ENCODE assay signal across 8 mouse cellular contexts in the genomic region with DNA sequence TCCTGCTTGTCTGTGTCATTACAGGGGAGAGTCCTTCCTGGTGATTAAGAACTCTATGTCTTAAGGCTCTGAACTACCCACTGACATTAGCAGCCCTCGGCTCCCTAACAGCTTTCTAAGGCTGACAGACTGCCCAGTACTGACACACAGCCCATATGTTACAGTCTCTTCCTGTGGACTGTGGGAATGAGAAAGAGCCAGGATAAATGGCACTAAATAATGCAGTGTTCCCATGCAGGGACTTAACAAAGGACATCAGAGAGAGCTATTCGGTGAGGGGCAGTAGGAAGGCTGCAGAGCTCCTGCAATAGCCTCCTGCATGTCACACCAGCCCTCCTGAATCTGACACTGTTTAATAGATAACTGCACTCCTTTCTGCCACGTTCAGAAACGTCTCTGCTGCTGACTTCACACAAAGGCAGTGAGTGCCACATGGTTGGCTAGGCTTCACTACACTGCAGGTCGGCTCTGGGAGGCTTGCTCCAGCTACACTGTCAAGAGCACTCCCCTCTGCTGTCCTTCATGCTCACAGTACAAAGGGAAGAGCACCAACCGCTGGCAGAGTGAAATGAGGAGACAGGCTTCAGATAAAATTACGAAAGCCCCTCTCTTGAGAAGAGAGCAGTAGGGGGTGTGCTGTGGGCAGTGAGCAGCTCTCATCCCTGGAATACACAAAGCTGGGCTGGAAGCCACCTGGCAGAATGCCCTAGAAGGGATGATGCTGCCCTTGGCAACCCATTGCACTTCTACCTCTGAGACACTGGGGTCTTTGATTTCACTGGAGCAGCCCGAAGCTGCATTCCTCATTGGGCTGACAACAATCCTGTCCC. TPM values are rescaled to one million over a fixed set of nuclear protein-coding genes. Genes with fewer than 3 reads are reported as not detected.
DNase-seq lines count a peak whose midpoint lies in the region; ATAC-seq lines count a peak whose summit lies in the region.

No protein-coding gene starts in this region.

- H3K27me3 ChIP-seq in embryonic facial prominence, embryonic 13.5 days = no peaks in the 10 kb centered on the region
- H3K27me3 ChIP-seq in midbrain, embryonic 13.5 days = no peaks in the 10 kb centered on the region
- H3K27me3 ChIP-seq in stomach, embryonic 15.5 days (replicated peaks) = no peaks in the 10 kb centered on the region

- peak; percentile 41; the same call in 1 of the 2 replicates for ATAC-seq in embryonic facial prominence, embryonic 13.5 days (ENCODE audit: insufficient number of reproducible peaks, insufficient read depth, low FRiP score, low TSS enrichment, low read depth)
- peak; percentile 98 for ATAC-seq in midbrain, embryonic 13.5 days
- ATAC-seq in stomach, embryonic 15.5 days (ENCODE audit: insufficient read depth, low FRiP score, low read depth) = peak; percentile 32; the same call in 1 of the 2 replicates

- no peaks in the 10 kb centered on the region for H3K36me3 ChIP-seq in embryonic facial prominence, embryonic 13.5 days
- no peaks in the 10 kb centered on the region for H3K36me3 ChIP-seq in midbrain, embryonic 13.5 days
- no peaks in the 10 kb centered on the region for H3K36me3 ChIP-seq in stomach, embryonic 15.5 days

- intact Hi-C loops in left cerebral cortex, postnatal 36 days (cut with DNase I) = no loop called here

- H3K9ac ChIP-seq in embryonic facial prominence, embryonic 13.5 days = peak overlapping the region; percentile 61; the same call in 1 of the 2 replicates
- H3K9ac ChIP-seq in midbrain, embryonic 13.5 days (replicated peaks) = peak overlapping the region; percentile 57
- H3K9ac ChIP-seq in stomach, embryonic 15.5 days = no peak overlapping the region

- H3K4me1 ChIP-seq in embryonic facial prominence, embryonic 13.5 days = peaks cover 54% of the 10 kb centered on the region
- peaks cover 47% of the 10 kb centered on the region for H3K4me1 ChIP-seq in midbrain, embryonic 13.5 days (replicated peaks)
- peaks cover 44% of the 10 kb centered on the region for H3K4me1 ChIP-seq in stomach, embryonic 15.5 days

- DNase-seq in adrenal gland, postnatal 36 days = peak; percentile 90 to 92
- peak; percentile 64 to 73 for DNase-seq in heart, adult 9 months (ENCODE audit: low spot score in 2 of 2)
- DNase-seq in kidney, adult 8-10 months = peak; percentile 87 to 92
- DNase-seq in left cerebral cortex, postnatal 36 days (ENCODE audit: low spot score in 2 of 2) = peak; percentile 70 to 78
- no peak for DNase-seq in thymus, adult 18-20 months

- 11% methylated on average over 8 of the region's 8 CpGs for WGBS in embryonic facial prominence, embryonic 13.5 days
- WGBS in midbrain, embryonic 13.5 days = 4% methylated on average over 8 of the region's 8 CpGs
- 13% methylated on average over 8 of the region's 8 CpGs for WGBS in stomach, embryonic 15.5 days

- H3K27ac ChIP-seq in embryonic facial prominence, embryonic 13.5 days = peak overlapping the region; percentile 84
- H3K27ac ChIP-seq in midbrain, embryonic 13.5 days = peak overlapping the region; percentile 94
- peak overlapping the region; percentile 78 for H3K27ac ChIP-seq in stomach, embryonic 15.5 days

- H3K4me2 ChIP-seq in embryonic facial prominence, embryonic 13.5 days = peak overlapping the region; percentile 24
- peak overlapping the region; percentile 30 for H3K4me2 ChIP-seq in midbrain, embryonic 13.5 days (replicated peaks)
- peak overlapping the region; percentile 6; the same call in 1 of the 2 replicates for H3K4me2 ChIP-seq in stomach, embryonic 15.5 days

- no peak overlapping the region for H3K4me3 ChIP-seq in embryonic facial prominence, embryonic 13.5 days
- H3K4me3 ChIP-seq in midbrain, embryonic 13.5 days (replicated peaks) = no peak overlapping the region
- no peak overlapping the region for H3K4me3 ChIP-seq in stomach, embryonic 15.5 days (replicated peaks)

- no peaks in the 10 kb centered on the region for H3K9me3 ChIP-seq in embryonic facial prominence, embryonic 13.5 days
- H3K9me3 ChIP-seq in midbrain, embryonic 13.5 days = no peaks in the 10 kb centered on the region; the same call in 1 of the 2 replicates
- 0 out of 2 replicates have a peak, but pooled peaks cover 2% of the 10 kb centered on the region for H3K9me3 ChIP-seq in stomach, embryonic 15.5 days

RNA-seq across cellular contexts. Expression of a gene that starts 41.5 kb away (rescaled TPM):
- total RNA-seq in adrenal gland, postnatal 36 days (2021) = 10 to 100 TPM; 69.7 to 87.6 TPM
- polyA plus RNA-seq in embryonic facial prominence, embryonic 13.5 days (2015; fragmentation: Nextera tagmentation; extraction: Ambion mirVana) = 27.8 and 29.5 TPM in 2 replicates
- total RNA-seq in left cerebral cortex, postnatal 36 days (2021) = 100 to 1,000 TPM; 216 to 221 TPM
- 47.8 and 50.1 TPM in 2 replicates for polyA plus RNA-seq in midbrain, embryonic 13.5 days (2015; fragmentation: Nextera tagmentation; extraction: Ambion mirVana)
- polyA plus RNA-seq in stomach, embryonic 15.5 days (2015; fragmentation: Nextera tagmentation; extraction: Ambion mirVana) = 24.1 and 24.6 TPM in 2 replicates

RNA-seq across cellular contexts. Expression of a gene that starts 41.9 kb away (rescaled TPM):
- 1 to 10 TPM; 1.5 to 1.8 TPM for total RNA-seq in adrenal gland, postnatal 36 days (2021)
- polyA plus RNA-seq in embryonic facial prominence, embryonic 13.5 days (2015; fragmentation: Nextera tagmentation; extraction: Ambion mirVana) = 2.4 and 2.7 TPM in 2 replicates
- 10 to 100 TPM in 1 of 2 experiments, 1 to 10 TPM in 1; 9.6 to 12.3 TPM for total RNA-seq in left cerebral cortex, postnatal 36 days (2021)
- 4.3 and 5.1 TPM in 2 replicates for polyA plus RNA-seq in midbrain, embryonic 13.5 days (2015; fragmentation: Nextera tagmentation; extraction: Ambion mirVana)
- polyA plus RNA-seq in stomach, embryonic 15.5 days (2015; fragmentation: Nextera tagmentation; extraction: Ambion mirVana) = 1.2 and 1.6 TPM in 2 replicates

Comparison
In these comparisons a context has a peak if more than half of its experiments do, and no peak if none do; other contexts are left out.
1. DNase-seq: peak in adrenal gland, postnatal 36 days (2 of 2), heart, adult 9 months (2 of 2), kidney, adult 8-10 months (2 of 2) and left cerebral cortex, postnatal 36 days (2 of 2); none in thymus, adult 18-20 months (0 of 2).
2. ATAC-seq: peak in every context shown above with its lines; median percentile 98 in midbrain, embryonic 13.5 days; 41 in embryonic facial prominence, embryonic 13.5 days; 32 in stomach, embryonic 15.5 days.
3. Peak in every context shown above with its lines, with median percentiles within 50 percentile points of each other: H3K27ac ChIP-seq and H3K4me2 ChIP-seq.